Mouse (Mus musculus): Measurements from ENCODE around the gene Dazap1.

GRCm38 (mm10) chr10:80304862-80305261, 43.6 kb downstream of the Dazap1 start:
- TF ChIP-seq CTCF (conservative IDR thresholded peaks at IDR 0.05; ENCODE audit: insufficient read depth, insufficient read length, low read depth, low read length): no peak
- no peak for TF ChIP-seq POLR2A (IDR thresholded peaks at IDR 0.05; ENCODE audit: low read depth, low read length)

Measured in kidney, adult 2 months (tissue).